Comparison of ENCODE assay signal across 13 mouse cellular contexts in genomic region chr8:120336909-120337555, GRCm38 (mm10).
A peak's percentile ranks its signal among the peaks of the same experiment; 100 is the strongest.
DNase-seq lines count a peak whose midpoint lies in the region; ATAC-seq lines count a peak whose summit lies in the region.
"Had no signal": no experiment of that assay in that cellular context is flagged by ENCODE, and none has a peak within 500 bp of the region (broad histone marks: within the 10 kb centered on the region; RNA-seq: fewer than 3 reads in every experiment).

No protein-coding gene starts in this region.

- no peaks in the 10 kb centered on the region for H3K9me3 ChIP-seq in midbrain, embryonic 11.5 days (ENCODE audit: control insufficient read depth, low read length)
- H3K9me3 ChIP-seq in midbrain, embryonic 16.5 days (replicated peaks; ENCODE audit: control insufficient read depth, low read length, poor library complexity, severe bottlenecking) = no peaks in the 10 kb centered on the region
- H3K9me3 ChIP-seq in midbrain, embryonic 12.5 days = no peaks in the 10 kb centered on the region
- H3K9me3 ChIP-seq: neural tube, embryonic 12.5 days had no signal

- no peak overlapping the region for H3K4me3 ChIP-seq in midbrain, embryonic 11.5 days (ENCODE audit: low read depth, low read length)
- H3K4me3 ChIP-seq in midbrain, embryonic 16.5 days (ENCODE audit: low read depth, low read length) = no peak overlapping the region
- no peak overlapping the region for H3K4me3 ChIP-seq in midbrain, embryonic 12.5 days
- H3K4me3 ChIP-seq: neural tube, embryonic 12.5 days had no signal

- H3K4me1 ChIP-seq in midbrain, embryonic 11.5 days (ENCODE audit: control insufficient read depth, insufficient read depth, low read length) = peaks cover 45% of the 10 kb centered on the region
- peaks cover 30% of the 10 kb centered on the region for H3K4me1 ChIP-seq in midbrain, embryonic 16.5 days (ENCODE audit: control insufficient read depth, insufficient read depth, low read length)
- H3K4me1 ChIP-seq in midbrain, embryonic 12.5 days = peaks cover 81% of the 10 kb centered on the region

- H3K9ac ChIP-seq in midbrain, embryonic 11.5 days (ENCODE audit: low read length) = no peak overlapping the region
- no peak overlapping the region for H3K9ac ChIP-seq in midbrain, embryonic 16.5 days (ENCODE audit: low read depth, low read length)
- no peak overlapping the region for H3K9ac ChIP-seq in midbrain, embryonic 12.5 days (replicated peaks)

- DNase-seq in embryo, embryonic 11 days = peak; percentile 50
- DNase-seq in embryo, embryonic 10 days (ENCODE audit: low spot score) = no peak
- no peak for DNase-seq in midbrain, embryonic 11.5 days (ENCODE audit: low spot score, missing footprints)
- peak; percentile 97 for DNase-seq in ZHBTc4 (ENCODE audit: low read depth, low spot score)
- no peak for DNase-seq in frontal cortex, postnatal 25 days (ENCODE audit: low spot score in 2 of 2)
- no peak for DNase-seq in right cerebral cortex, postnatal 14 days
- DNase-seq: B cell, adult 2 months; cerebellum, postnatal 36 days; layer of hippocampus, postnatal 36 days; lung, postnatal 36 days had no signal

- H3K4me2 ChIP-seq in midbrain, embryonic 11.5 days = no peak overlapping the region
- no peak overlapping the region for H3K4me2 ChIP-seq in midbrain, embryonic 16.5 days (ENCODE audit: low read length)
- H3K4me2 ChIP-seq in midbrain, embryonic 12.5 days (replicated peaks) = no peak overlapping the region

- no peaks in the 10 kb centered on the region for H3K27me3 ChIP-seq in midbrain, embryonic 11.5 days (ENCODE audit: control insufficient read depth, insufficient read depth, low read length)
- no peaks in the 10 kb centered on the region for H3K27me3 ChIP-seq in midbrain, embryonic 16.5 days (ENCODE audit: control insufficient read depth, insufficient read depth, low read depth, low read length)
- peaks cover 10% of the 10 kb centered on the region; the same call in 1 of the 2 replicates for H3K27me3 ChIP-seq in midbrain, embryonic 12.5 days
- H3K27me3 ChIP-seq: neural tube, embryonic 12.5 days had no signal

- H3K36me3 ChIP-seq in midbrain, embryonic 11.5 days (ENCODE audit: control insufficient read depth, insufficient read depth, low read length) = no peaks in the 10 kb centered on the region
- H3K36me3 ChIP-seq in midbrain, embryonic 16.5 days (ENCODE audit: control insufficient read depth, insufficient read depth, low read length) = no peaks in the 10 kb centered on the region
- H3K36me3 ChIP-seq in midbrain, embryonic 12.5 days = no peaks in the 10 kb centered on the region
- H3K36me3 ChIP-seq: neural tube, embryonic 12.5 days had no signal

- 43% methylated on average over 5 of the region's 5 CpGs for WGBS in midbrain, embryonic 11.5 days
- 39% methylated on average over 5 of the region's 5 CpGs for WGBS in midbrain, embryonic 16.5 days
- WGBS in midbrain, embryonic 12.5 days = 38% methylated on average over 5 of the region's 5 CpGs

- H3K27ac ChIP-seq in midbrain, embryonic 11.5 days (ENCODE audit: low read depth, low read length) = peak overlapping the region; percentile 93
- no peak overlapping the region for H3K27ac ChIP-seq in midbrain, embryonic 16.5 days (ENCODE audit: low read length)
- peak overlapping the region; percentile 87 for H3K27ac ChIP-seq in midbrain, embryonic 12.5 days (replicated peaks)

- ATAC-seq in midbrain, embryonic 11.5 days (ENCODE audit: low FRiP score) = no peak
- ATAC-seq in midbrain, embryonic 16.5 days = no peak
- no peak for ATAC-seq in midbrain, embryonic 12.5 days (ENCODE audit: low FRiP score, low read depth)

Comparison
In these comparisons a context has a peak if more than half of its experiments do, and no peak if none do; other contexts are left out.
1. DNase-seq: peak in embryo, embryonic 11 days (single experiment) and ZHBTc4 (single experiment); none in embryo, embryonic 10 days (single experiment), midbrain, embryonic 11.5 days (single experiment), frontal cortex, postnatal 25 days (0 of 2) and right cerebral cortex, postnatal 14 days (single experiment).